Mouse (Mus musculus): ENCODE measurements at regions not wholly inside any gene's neighbourhood (a gene's known extent, or its start where the extent isn't known, plus 50 kb on each side); places are given as distances from the start of the nearest gene placed in this dataset.

- no peak for DNase-seq (ENCODE audit: low spot score)
Observed at GRCm38 (mm10) chr3:19367761-19368160, 260.7 kb downstream of the 1700064H15Rik start.

Data from embryo, embryonic 10.5 days (tissue).